Mouse (Mus musculus) spleen, adult 2 months (tissue): Measurements from ENCODE around the gene Slc27a1.

Experiments
- CTCF ChIP-seq: fragments of 200-500 bp; IDR thresholded peaks from 2 replicates; pipeline ENCODE4 v1.5.1; 2011; ENCODE audit warnings: mild to moderate bottlenecking, inconsistent platforms; ENCODE audit not compliant: insufficient read depth, insufficient read length, insufficient replicate concordance; ENCODE audit errors: extremely low read depth
- POLR2A ChIP-seq: fragments of 200-500 bp; IDR thresholded peaks from 2 replicates; pipeline ENCODE4 v1.6.1; 2011; ENCODE audit warnings: low read depth, low read length, inconsistent platforms

- TF ChIP-seq CTCF (no peak), POLR2A (no peak)
Observed at GRCm38 (mm10) chr8:71593556-71594323, 25.1 kb downstream of the Slc27a1 start.
